Mouse (Mus musculus) liver, adult 2 months (tissue): ENCODE data around the gene Pgp.
"Not testable (repeated sequence)": the region's sequence is repeated elsewhere in the genome, so short reads cannot be mapped to it uniquely, and the experiment has no call there.

ENCODE experiments used
- CTCF ChIP-seq: fragments of 200-500 bp; IDR thresholded peaks from 2 replicates; pipeline ENCODE4 v1.5.1; 2011; ENCODE audit warnings: low read depth, low read length, control low read depth
- POLR2A ChIP-seq: fragments of 200-500 bp; IDR thresholded peaks from 2 replicates; pipeline ENCODE4 v1.6.1; 2011; ENCODE audit warnings: low read length, control low read depth; ENCODE audit not compliant: insufficient read depth; ENCODE audit errors: extremely low read depth

GRCm38 (mm10) chr17:24425326-24425725 is 44.9 kb upstream of the Pgp start:
- not testable (repeated sequence) for TF ChIP-seq CTCF, POLR2A
